Mouse (Mus musculus) hindbrain, embryonic 10.5 days (tissue): ENCODE data around the gene Olfr1121. TPM values are rescaled to one million over a fixed set of nuclear protein-coding genes. Genes with fewer than 3 reads are reported as not detected.
"Not testable (repeated sequence)": the region's sequence is repeated elsewhere in the genome, so short reads cannot be mapped to it uniquely, and the experiment has no call there.

ENCODE experiments used
- DNase-seq: peaks from one replicate; pipeline ENCODE4 v3.0.0-alpha.2; 2017; ENCODE audit warnings: low spot score
- H3K27ac ChIP-seq: fragments of 300-500 bp; sonication (generic); 2 replicates; pipeline ENCODE4 v1.5.1; 2016; ENCODE audit warnings: mild to moderate bottlenecking, moderate library complexity
- H3K27me3 ChIP-seq: fragments of 300-500 bp; sonication (generic); 2 replicates; pipeline ENCODE4 v1.6.1; 2016; ENCODE audit warnings: mild to moderate bottlenecking; ENCODE audit not compliant: poor library complexity, insufficient read depth, severe bottlenecking
- H3K36me3 ChIP-seq: fragments of 300-500 bp; sonication (generic); 2 replicates; pipeline ENCODE4 v1.6.1; 2016; ENCODE audit warnings: mild to moderate bottlenecking, moderate library complexity
- H3K4me1 ChIP-seq: fragments of 300-500 bp; sonication (generic); replicated peaks from 2 replicates; pipeline ENCODE4 v1.6.1; 2016; ENCODE audit warnings: mild to moderate bottlenecking
- H3K4me3 ChIP-seq: fragments of 300-500 bp; sonication (generic); 2 replicates; pipeline ENCODE4 v1.5.1; 2016; ENCODE audit warnings: mild to moderate bottlenecking, moderate library complexity
- H3K9me3 ChIP-seq: fragments of 300-500 bp; sonication (generic); 2 replicates; pipeline ENCODE4 v1.6.1; 2016; ENCODE audit warnings: mild to moderate bottlenecking, moderate library complexity
- WGBS: fragments of 180-500 bp; shearing (Covaris S2); methylation state at CpG from one replicate; pipeline ENCODE4 v1.1.7; 2016; 5-methylcytosine and 5-hydroxymethylcytosine counted together
- polyA plus RNA-seq: library from polyadenylated mRNA; unstranded; fragments of >200 nt; fragmentation: Nextera tagmentation; extraction: Ambion mirVana; gene quantifications from 2 replicates; pipeline ENCODE4 v1.2.1, GENCODE M21; 2016

The Olfr1121 gene
- not detected in 2 replicates for polyA plus RNA-seq

GRCm38 (mm10) chr2:87369595-87369994 is at the start of gene Olfr1121:
Gene Olfr1121 (plus strand): TSS chr2:87369895.
- no peaks in the 10 kb centered on the region for H3K36me3 ChIP-seq
- WGBS = 48% methylated on average over 1 of the region's 1 CpGs
- no peak within 1 kb of the TSS for H3K27ac ChIP-seq
- no peaks in the 10 kb centered on the region for H3K27me3 ChIP-seq
- no peak within 1 kb of the TSS for H3K4me3 ChIP-seq
- no peaks in the 10 kb centered on the region for H3K9me3 ChIP-seq
- DNase-seq = no peak
- H3K4me1 ChIP-seq = no peaks in the 10 kb centered on the region

GRCm38 (mm10) chr2:87354515-87354914 is 15.2 kb upstream of the Olfr1121 start, which contains the start of gene Olfr1120:
Gene Olfr1120 (plus strand): TSS chr2:87354815.
- no peaks in the 10 kb centered on the region for H3K9me3 ChIP-seq
- no peaks in the 10 kb centered on the region for H3K36me3 ChIP-seq
- H3K27ac ChIP-seq = no peak within 1 kb of the TSS
- no peaks in the 10 kb centered on the region for H3K27me3 ChIP-seq
- DNase-seq = no peak
- no peak within 1 kb of the TSS for H3K4me3 ChIP-seq
- H3K4me1 ChIP-seq = no peaks in the 10 kb centered on the region
- 63% methylated on average over 2 of the region's 2 CpGs for WGBS

- not testable (repeated sequence) for H3K27ac ChIP-seq, DNase-seq, H3K4me3 ChIP-seq, H3K36me3 ChIP-seq, H3K27me3 ChIP-seq, H3K4me1 ChIP-seq, H3K9me3 ChIP-seq
- WGBS = 89% methylated on average over 2 of the region's 2 CpGs
These were observed 9.6 kb upstream of the Olfr1121 start for GRCm38 (mm10) chr2:87360121-87360520.

GRCm38 (mm10) chr2:87371726-87372125 is 2.0 kb downstream of the Olfr1121 start:
- Histone ChIP-seq H3K4me3 (no peak overlapping the region), H3K9me3 (no peaks in the 10 kb centered on the region), H3K36me3 (no peaks in the 10 kb centered on the region), H3K4me1 (no peaks in the 10 kb centered on the region), H3K27me3 (no peaks in the 10 kb centered on the region), H3K27ac (no peak overlapping the region)
- no peak for DNase-seq
- 90% methylated on average over 4 of the region's 4 CpGs for WGBS

GRCm38 (mm10) chr2:87383935-87384334 is 14.2 kb downstream of the Olfr1121 start:
- H3K27me3 ChIP-seq = no peaks in the 10 kb centered on the region
- WGBS = 87% methylated on average over 2 of the region's 2 CpGs
- no peak for DNase-seq
- no peaks in the 10 kb centered on the region for H3K4me1 ChIP-seq
- H3K9me3 ChIP-seq = no peaks in the 10 kb centered on the region
- H3K27ac ChIP-seq = no peak overlapping the region
- H3K36me3 ChIP-seq = no peaks in the 10 kb centered on the region
- no peak overlapping the region for H3K4me3 ChIP-seq

GRCm38 (mm10) chr2:87385549-87385948 is 15.9 kb downstream of the Olfr1121 start, which contains the start of gene Olfr1122:
Gene Olfr1122 (plus strand): TSS chr2:87385849.
- no peak for DNase-seq
- Histone ChIP-seq H3K27ac (no peak within 1 kb of the TSS), H3K36me3 (no peaks in the 10 kb centered on the region), H3K9me3 (no peaks in the 10 kb centered on the region), H3K27me3 (no peaks in the 10 kb centered on the region), H3K4me1 (no peaks in the 10 kb centered on the region), H3K4me3 (no peak within 1 kb of the TSS)
- 90% methylated on average over 2 of the region's 2 CpGs for WGBS

GRCm38 (mm10) chr2:87393605-87394004 is 23.9 kb downstream of the Olfr1121 start:
- not testable (repeated sequence) for H3K36me3 ChIP-seq, DNase-seq, H3K27me3 ChIP-seq, H3K4me1 ChIP-seq, H3K27ac ChIP-seq, H3K4me3 ChIP-seq, H3K9me3 ChIP-seq
- WGBS = 87% methylated on average over 5 of the region's 5 CpGs

- not testable (repeated sequence) for H3K36me3 ChIP-seq, H3K4me1 ChIP-seq, H3K27ac ChIP-seq, H3K9me3 ChIP-seq, DNase-seq, H3K4me3 ChIP-seq, H3K27me3 ChIP-seq
- 86% methylated on average over 7 of the region's 7 CpGs for WGBS
These were observed 25.0 kb downstream of the Olfr1121 start for GRCm38 (mm10) chr2:87394686-87395085.

- no peak for DNase-seq
- H3K4me3 ChIP-seq = no peak within 1 kb of the TSS
- H3K27me3 ChIP-seq = no peaks in the 10 kb centered on the region
- no peaks in the 10 kb centered on the region for H3K9me3 ChIP-seq
- no peaks in the 10 kb centered on the region for H3K4me1 ChIP-seq
- H3K36me3 ChIP-seq = no peaks in the 10 kb centered on the region
- WGBS = 89% methylated on average over 1 of the region's 1 CpGs
- H3K27ac ChIP-seq = no peak within 1 kb of the TSS
These were observed 46.6 kb downstream of the Olfr1121 start, which contains the start of gene Olfr1123 for GRCm38 (mm10) chr2:87416335-87416734. Gene Olfr1123 (plus strand): TSS chr2:87416635.

Other genes with a start within 250 kb of the Olfr1121 start
- not detected in 2 replicates for gene Olfr1110, start 229.6 kb upstream of the Olfr1121 start, polyA plus RNA-seq
- gene Olfr1111, start 217.3 kb upstream of the Olfr1121 start, polyA plus RNA-seq = not detected in 2 replicates
- gene Olfr1112, start 182.1 kb upstream of the Olfr1121 start, polyA plus RNA-seq = not detected in 2 replicates
- not detected in 2 replicates for gene Olfr1113, start 160.9 kb upstream of the Olfr1121 start, polyA plus RNA-seq
- not detected in 2 replicates for gene Olfr1115, start 121.9 kb upstream of the Olfr1121 start, polyA plus RNA-seq
- not detected in 2 replicates for gene Olfr1116, start 102.4 kb upstream of the Olfr1121 start, polyA plus RNA-seq
- not detected in 2 replicates for gene Olfr1118, start 62.3 kb upstream of the Olfr1121 start, polyA plus RNA-seq
- not detected in 2 replicates for gene Olfr1120, start 15.1 kb upstream of the Olfr1121 start, polyA plus RNA-seq
- gene Olfr1122, start 16.0 kb downstream of the Olfr1121 start, polyA plus RNA-seq = not detected in 2 replicates
- gene Olfr1123, start 46.7 kb downstream of the Olfr1121 start, polyA plus RNA-seq = not detected in 2 replicates
- 0.07 and 0.10 TPM in 2 replicates for gene Olfr1124, start 60.4 kb downstream of the Olfr1121 start, polyA plus RNA-seq
- gene Olfr1126, start 84.1 kb downstream of the Olfr1121 start, polyA plus RNA-seq = not detected in 2 replicates
- not detected in 2 replicates for gene Pramel7, start 127.2 kb downstream of the Olfr1121 start, polyA plus RNA-seq
- not detected in 2 replicates for gene Pramel6, start 136.7 kb downstream of the Olfr1121 start, polyA plus RNA-seq
- not detected in 2 replicates for gene Olfr153, start 161.9 kb downstream of the Olfr1121 start, polyA plus RNA-seq
- not detected in 2 replicates for gene Olfr1128, start 175.6 kb downstream of the Olfr1121 start, polyA plus RNA-seq
- not detected in 2 replicates for gene Olfr1129, start 204.0 kb downstream of the Olfr1121 start, polyA plus RNA-seq
- gene Olfr1130, start 236.3 kb downstream of the Olfr1121 start, polyA plus RNA-seq = not detected in 2 replicates